Mouse (Mus musculus): ENCODE data around the gene Spink2.
"Not testable (repeated sequence)": the region's sequence is repeated elsewhere in the genome, so short reads cannot be mapped to it uniquely, and the experiment has no call there.

The Spink2 gene

DNA sequence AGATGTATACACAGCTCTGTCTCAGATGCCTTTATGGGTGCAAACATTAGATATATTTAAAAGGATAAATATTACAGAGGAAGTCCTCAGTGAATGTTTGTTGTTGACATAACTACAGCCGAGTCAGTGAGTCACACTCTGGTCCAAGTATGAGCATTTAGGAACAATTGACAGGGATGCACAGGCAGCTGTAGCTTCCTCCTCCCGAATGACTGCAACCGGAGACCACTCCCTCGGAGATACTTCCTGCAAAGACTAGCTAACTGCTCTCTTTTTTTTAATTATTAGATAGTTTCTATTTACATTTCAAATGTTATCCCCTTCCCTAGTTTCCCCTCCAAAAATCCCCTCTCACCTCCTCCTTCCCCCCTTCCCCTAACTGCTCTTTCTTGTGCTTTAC lies 18.0 kb downstream of the Spink2 start:
- no peak for DNase-seq

DNA sequence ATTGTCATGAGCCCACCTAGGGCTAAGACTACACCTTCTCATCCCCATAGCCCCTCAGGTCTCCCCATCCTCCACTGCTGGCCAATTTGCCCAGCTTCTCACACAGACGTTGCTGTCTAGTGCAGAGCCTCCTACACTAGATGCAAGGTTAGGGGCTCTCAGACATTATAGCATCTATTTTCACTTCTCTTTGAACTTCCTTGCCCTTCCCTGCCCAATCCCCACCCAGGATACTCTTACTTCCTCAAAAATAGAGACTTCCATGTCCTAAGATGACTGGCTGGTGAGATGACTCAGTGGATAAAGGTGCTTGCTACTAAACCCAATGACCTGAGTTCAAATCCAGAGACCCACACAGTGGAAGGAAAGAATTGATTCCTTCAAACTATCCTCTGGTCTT lies 19.6 kb downstream of the Spink2 start:
- no peak for DNase-seq

DNA sequence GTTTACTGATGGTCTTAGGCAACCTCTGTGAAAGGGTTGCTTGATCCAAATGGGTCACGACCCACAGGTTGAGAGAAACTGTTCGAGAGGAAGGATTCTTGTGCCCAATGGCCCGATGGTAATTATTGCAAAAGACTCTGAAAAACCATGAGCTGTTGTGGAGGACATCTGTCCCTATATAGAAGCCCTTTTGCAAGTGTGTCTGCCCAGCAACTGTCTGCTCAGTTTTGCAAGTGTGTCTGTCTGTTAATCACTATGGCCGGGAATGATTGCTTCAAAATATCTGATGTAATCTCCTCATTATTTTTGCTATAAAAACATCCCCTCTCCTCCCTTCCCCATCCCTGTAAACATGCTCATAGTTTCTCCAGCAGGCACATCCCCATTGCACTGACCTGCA lies 20.2 kb downstream of the Spink2 start:
- no peak for DNase-seq

DNA sequence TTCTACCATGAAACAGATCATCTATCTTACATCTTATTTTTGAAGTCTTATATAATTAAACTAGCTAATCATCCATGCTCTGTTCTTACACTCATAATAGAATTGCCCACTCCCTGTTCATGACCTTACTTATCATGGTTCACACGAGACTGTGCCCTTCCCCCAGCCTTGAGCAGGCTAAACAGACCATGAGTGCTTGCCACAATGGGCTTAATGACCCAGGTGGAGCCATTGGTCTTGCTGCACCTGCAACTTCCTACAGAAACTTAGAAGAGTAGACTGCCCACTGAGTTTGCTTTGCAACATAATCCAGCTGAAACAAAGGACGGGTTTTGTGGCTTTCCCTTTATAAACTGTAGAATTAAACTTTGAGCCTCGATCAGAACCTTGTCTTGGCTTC lies 22.5 kb downstream of the Spink2 start:
- no peak for DNase-seq

DNA sequence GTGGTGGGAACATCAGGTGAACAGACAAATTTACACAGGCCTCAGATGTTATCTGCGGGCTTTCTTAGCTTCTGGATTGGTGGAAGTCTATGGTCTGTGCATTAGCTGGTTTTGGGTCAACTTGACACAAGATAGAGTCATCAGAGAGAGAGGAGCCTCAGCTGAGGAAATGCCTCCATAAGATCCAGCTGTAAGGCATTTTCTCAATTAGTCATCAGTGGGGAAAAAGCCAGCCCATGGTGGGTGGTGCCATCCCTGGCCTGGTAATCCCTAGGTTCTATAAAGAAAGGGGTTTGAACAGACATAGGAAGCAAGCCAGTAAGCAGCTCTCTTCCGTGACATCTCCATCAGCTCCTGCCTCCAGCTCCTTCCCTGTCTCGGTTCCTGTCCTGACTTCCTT lies 25.9 kb downstream of the Spink2 start:
- DNase-seq, result no peak

DNA sequence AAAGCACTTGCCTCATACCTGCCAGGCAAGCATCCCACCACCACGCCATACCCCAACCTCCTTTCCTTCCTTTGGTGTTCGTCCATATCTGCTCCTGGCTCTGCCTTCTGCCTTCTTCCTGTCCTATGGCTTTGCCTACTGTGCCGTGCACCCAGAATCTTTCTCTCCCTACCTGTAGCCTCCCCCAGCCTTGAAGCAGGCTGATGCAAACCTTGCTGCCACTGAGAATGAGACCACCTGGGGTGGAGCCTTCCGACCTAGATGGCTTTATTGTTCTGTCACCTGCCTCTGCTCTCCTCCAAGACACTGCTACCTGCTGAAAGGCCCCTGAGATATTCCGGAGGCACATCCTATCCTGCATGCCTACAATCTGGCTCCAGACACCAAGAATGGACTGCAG lies 27.4 kb downstream of the Spink2 start:
- DNase-seq, result not testable (repeated sequence)

DNA sequence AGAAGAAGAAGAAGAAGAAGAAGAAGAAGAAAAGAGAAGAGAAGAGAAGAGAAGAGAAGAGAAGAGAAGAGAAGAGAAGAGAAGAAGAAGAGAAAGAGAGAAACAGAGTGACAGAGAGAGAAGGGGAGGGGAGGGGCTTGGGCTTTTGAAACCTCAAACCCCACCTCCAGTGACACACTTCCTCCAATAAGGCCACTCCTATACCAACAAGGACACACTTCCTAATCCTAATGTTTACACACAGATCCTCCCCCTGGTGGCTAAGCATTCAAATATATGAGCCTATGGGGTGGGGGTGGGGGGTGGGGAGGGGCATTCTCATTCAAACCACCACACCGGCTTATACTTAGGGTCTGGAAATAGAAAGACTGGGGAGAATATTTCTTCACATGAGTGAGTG lies 27.9 kb downstream of the Spink2 start:
- no peak for DNase-seq

DNA sequence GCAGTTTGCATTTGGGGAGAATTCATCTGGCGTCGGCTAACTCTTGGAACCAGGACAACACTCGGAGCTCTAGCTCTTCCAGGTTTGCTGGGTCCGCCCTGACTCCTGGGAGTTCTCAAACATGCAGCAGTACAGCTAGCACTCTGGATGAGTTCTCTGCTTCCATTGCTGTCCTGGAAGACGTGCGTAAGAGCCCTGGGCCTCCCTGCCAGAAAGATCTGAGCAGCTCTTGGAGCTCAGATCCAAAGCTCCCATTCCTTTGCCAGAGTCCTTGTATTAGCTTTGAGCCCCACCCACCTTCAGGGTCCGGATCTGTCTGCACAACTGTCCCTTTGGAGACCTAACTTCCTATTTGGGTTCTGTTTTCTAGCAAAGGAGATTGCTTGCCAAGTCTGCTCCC lies 29.8 kb downstream of the Spink2 start:
- DNase-seq, result no peak

DNA sequence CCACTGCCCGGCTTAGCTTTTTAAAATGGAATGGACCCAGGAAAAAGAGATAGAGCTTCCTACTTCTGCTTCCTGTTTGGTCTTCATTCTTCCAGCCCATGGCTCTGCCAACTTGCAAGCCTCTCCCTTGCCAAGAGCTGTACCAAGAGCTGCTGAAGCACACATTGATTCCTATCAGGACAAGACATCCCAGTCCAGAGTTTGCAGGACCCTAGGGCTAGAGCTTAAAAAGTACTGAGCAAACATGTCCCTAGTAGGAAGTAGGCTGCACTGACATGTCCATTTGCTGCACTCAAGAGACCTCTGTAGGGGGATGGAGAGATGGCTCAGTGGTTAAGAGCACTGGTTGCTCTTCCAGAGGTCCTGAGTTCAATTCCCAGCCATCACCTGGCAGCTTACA lies 32.3 kb downstream of the Spink2 start:
- no peak for DNase-seq

DNA sequence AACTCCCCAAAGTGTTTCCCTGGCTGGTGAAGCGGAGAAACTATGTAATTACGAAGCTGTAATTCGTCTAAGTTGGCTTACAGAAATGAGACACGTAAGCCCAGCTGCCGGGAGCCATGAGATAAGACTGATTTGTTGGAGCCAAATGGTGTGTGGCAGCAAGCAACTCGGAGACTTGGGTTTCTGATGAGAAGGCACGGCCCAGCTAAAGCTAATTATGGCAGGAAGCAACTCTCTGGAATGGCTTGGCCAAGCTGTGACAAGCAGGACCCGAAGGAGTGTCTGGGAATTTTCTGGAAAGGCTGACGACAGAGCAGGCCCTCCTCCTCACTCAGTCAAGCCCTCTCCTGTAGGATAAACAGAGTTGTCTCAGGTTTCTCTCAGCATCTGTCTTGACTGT lies 33.3 kb downstream of the Spink2 start:
- DNase-seq, result no peak

DNA sequence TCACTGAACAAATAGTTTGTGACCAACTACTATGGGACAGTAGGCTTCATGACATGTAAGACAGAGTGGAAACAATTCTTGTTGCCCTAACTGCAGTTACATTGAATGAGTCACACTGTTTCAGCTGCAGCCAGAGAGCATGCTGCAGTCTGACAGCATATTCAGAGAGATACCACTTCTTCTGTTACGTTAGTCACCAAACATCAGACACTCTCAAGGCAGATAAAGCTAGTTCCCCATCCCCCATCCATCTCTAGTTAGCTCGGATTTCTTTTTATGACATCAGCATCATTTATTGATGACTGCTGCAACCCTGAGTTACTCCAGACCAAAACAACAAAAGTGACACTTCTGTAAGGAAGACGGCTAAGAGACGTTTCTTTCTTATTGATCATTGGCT lies 36.5 kb downstream of the Spink2 start:
- DNase-seq, result no peak

DNA sequence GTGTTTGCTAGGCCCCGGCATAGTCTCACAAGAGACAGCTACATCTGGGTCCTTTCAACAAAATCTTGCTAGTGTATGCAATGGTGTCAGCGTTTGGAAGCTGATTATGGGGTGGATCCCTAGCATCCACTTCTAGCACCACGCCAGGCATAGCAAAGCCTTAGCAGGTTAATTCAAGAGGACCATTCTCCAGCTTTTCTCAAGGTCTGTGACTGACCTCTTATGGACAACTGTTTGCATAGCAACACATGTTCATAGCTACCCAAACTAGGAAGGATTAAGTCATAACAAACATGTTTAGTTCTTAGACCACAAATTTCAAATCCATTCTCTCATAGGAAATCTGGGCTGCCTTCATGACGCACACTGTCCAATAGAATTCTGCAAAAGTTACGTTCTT lies 40.7 kb downstream of the Spink2 start:
- DNase-seq, result no peak

DNA sequence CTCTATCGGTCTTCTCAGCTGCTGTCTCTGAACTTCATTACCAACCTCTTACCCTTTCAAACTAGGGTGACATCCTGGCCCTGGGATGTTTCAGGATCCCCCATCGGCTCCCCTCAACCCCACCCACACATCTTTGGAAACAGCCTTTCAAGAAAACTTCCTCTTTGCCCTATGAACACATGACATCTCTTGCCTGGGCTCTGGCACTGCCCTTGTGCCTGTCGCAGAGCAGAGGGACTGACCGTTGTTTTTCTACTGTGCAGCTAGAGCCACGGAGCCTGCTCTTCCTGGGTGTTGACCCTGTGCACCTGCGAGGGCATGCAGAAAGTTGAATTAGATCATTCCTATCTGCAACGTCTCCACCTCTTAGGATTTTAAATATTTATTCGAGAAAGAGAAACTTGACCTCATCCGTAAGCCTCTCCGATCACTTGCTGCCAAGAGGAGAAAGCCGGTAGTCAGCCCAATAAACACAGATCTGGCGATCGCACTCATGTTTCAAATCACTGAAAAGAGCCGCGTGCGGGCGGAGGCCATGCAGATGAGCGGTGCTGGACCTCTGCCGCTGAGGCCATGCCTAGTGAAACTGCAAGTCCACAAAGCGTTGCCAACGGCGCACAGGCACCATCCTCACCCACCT lies 43.8 kb downstream of the Spink2 start:
- DNase-seq, result no peak

DNA sequence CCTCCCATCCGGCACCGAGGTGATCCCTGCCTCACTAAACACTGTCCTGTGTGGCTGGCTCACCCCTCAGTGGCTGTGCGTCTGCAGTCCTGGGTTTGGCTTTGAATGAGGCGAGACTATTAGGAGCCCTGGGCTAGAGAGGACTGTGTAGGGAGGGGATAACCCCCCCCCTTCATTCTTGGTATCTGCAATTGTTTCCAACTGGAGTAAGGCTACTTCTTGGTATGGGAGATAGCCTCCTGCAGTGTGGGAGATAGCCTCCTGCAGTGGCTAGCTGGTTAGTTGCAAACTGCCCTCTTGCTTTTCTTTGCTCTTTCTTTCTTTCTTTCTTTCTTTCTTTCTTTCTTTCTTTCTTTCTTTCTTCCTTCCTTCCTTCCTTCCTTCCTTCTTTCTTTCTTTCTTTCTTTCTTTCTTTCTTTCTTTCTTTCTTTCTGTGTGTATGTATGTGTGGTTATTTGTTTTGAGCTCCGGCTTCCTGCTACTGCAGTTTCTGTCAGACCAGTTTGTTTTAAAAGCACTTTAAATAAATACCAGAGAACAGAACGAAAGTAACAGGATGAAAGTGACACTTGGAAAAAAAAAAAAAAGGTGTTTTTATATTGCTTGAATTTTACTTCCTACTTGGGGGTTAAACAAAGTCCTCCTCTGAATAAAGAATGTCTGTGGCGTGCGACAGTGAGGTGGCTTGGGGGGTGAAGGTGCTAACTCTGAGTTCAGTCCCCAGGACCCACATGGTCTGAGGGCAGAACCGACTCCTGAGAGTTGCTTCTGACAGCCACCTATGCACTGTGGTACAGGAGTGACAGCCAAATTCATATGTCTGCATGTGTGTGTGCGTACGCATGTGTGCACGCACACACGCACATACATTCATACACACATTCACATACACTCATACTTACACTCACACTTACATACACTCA lies 45.3 kb downstream of the Spink2 start:
- DNase-seq, result no peak

DNA sequence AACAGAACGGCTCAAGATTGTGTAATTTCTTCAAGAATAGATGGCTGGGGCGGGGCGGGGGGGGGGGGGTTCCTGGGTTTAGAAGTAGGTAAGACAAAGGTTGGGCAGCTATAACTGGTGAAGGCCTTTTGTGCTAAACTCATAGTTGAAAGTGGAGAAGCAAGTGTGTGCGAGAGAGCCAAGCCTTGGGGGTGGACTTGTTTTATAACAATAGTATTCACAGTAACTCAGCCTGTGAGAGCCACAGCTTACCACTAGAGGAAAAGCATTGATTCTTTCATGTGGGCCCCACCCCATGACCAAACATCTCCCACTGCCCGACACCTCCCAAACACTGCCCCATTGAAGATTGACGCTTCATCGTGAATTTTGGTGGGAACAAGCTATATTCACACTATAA lies 47.7 kb downstream of the Spink2 start:
- DNase-seq, result no peak

DNA sequence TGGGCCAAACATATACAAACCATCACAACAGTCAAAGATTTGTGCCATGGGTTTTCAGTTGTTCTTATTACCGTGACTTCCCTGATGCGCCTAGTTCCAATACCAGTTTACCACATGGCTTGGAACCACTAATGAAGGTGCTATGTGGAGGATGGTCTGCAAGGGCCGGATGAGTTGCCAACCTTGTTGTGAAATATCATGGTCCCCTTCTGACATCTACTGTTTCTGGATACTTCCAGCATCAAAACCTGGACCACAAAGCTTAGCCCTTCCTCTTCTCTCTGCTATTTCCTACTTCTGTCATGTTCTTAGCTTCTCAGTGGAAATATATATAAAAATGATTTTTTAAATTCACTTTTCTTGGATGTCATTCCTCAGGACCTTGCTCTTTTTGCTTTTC lies 48.7 kb downstream of the Spink2 start:
- no peak for DNase-seq

DNA sequence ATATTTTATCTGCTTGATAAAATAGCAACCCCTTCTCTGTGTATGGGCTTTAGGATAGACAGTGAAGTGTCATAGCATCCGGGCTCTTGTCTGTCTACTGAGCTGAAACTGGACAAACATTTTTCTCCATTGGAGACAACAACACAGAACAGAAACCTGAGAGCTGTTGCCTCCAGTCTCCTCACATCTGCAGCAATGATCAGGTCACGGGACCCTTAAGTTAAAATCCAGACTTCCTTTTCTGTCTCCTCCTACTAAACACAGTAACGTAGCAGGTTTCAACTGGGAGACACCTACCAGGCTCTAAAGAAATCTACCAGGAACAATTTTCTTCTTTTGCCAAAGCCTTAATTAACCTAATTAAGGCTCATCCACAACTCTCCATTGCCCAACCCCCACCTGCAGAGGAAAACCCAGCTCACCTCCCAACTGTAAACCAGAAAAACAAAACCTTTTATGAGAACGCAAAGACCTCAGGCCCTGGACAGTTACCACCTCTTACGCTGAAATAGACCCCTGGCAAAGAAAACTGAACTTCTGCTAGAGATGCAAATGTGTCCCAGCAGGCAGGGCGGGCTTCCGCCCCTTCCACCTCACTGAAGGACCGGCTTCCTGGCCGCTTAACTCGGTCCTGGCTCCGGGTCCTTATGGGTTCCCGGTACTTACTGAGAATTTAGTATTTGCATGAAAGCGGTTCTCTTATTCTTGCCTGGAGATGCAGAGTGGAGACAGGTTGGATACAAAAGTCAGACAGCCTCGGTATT lies 53.3 kb downstream of the Spink2 start:
- no peak for DNase-seq

DNA sequence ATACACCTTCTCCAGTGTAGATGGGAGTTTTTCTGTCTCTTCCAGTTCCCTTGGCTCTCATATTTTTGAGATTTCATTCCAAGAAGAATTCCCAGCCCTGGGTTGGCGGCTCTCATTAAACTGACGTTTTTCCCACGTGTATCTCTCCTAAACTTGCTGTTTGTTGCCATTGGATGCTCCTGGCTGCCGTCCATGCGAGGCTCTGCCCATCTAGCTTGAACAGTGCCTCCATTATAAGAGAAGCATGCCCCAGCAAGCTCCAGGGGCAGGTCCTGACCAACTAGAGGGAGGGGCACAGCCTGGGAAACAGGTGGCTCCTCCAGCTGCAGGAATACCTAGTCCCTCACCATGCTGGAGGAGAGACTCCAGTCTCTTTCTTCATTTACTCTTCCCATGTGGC lies 54.3 kb downstream of the Spink2 start:
- DNase-seq, result no peak

DNA sequence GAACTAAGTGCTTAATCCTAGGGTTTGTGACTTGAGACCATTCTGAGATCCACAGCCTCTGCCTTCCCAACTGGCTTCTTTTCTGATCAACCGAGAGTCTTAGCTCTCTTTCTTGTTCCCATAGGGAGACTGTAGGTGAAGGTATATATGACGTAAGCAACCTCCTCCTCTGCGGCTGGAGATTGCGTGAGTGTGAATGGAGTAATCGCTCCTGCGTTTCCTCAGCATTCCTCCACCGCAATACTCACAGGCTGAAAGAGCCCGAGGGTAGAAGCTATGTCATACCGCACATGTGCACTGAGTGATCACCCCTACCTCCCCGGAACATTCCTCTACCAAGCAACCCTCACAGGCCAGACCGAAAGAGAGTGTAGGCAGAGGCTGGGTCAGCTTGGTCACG lies 55.7 kb downstream of the Spink2 start:
- DNase-seq, result no peak

Measured in spleen, adult 18-20 months (tissue).